Mouse (Mus musculus) left cerebral cortex, postnatal 25 days (tissue): ENCODE data around the gene Tpp2. TPM values are rescaled to one million over a fixed set of nuclear protein-coding genes. Genes with fewer than 3 reads are reported as not detected.
"Not testable (repeated sequence)": the region's sequence is repeated elsewhere in the genome, so short reads cannot be mapped to it uniquely, and the experiment has no call there.

Experiments
- DNase-seq, 2 experiments: peaks; one replicate each; pipeline ENCODE4 v3.0.0; 2022; ENCODE audit warnings: low spot score in 2 of 2, mixed read lengths in 1 of 2
- intact Hi-C: fragments of 180-260 bp; cut with DNase I; formaldehyde crosslinking; loops from one replicate; pipeline ENCODE4 v1.15.1; 2025
- total RNA-seq, 2 experiments: library from RNA; stranded (reverse); gene quantifications; 2 replicates each; pipeline ENCODE4 v1.2.3; 2021

The Tpp2 gene
- total RNA-seq, result 10 to 100 TPM; 50.5 to 50.7 TPM

- intact Hi-C loops, result loop anchor here (1.0 to 2.0 kb wide), 2 partner anchors 107 to 186 kb away; partner anchors contain the start of gene Uxs1
These were observed at the start of gene Tpp2 for GRCm38 (mm10) chr1:43933488-43934415. Gene Tpp2 (plus strand): TSS chr1:43933647.

DNA sequence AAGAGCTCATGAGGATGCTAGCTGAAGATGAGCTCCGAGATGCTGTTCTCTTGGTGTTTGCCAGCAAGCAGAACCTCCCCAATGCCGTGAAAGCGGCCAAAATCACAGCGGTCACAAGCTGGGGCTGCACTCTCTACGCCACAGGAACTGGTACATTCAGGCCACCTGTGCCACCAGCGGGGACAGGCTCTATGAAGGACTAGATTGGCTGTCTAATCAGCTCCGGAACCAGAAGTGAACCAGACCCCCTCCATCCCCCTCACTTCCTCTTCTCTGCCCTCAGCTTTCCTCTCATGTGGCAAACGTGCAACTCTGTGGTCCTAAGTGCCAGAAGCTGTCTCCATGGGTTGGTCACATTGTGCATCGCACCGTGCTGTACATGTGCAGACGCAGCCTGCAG, 45.1 kb upstream of the Tpp2 start:
- DNase-seq, intact Hi-C loops: not testable (repeated sequence)

More at GRCm38 (mm10) chr1:43933488-43934415, at the start of gene Tpp2:
- peak; percentile 99 for DNase-seq

DNA sequence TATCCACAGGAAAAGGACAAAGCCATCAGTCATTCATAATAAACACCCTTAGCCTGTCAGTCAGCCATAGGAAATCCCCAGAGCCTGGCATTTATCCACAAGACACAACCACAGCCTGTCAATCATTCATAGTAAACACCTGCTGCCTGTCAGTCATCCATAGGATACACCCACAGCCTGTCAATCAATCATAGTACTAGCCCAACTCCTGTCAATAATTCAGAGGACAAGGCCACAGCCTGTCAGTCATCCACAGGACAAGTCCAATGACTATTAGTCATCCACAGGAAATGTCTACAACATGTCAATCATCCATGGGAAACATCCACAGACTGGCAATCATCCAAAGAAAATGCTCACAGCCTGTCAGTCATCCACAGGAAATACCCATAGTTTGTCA, 37.7 kb upstream of the Tpp2 start:
- intact Hi-C loops, result loop anchor here (5.0 kb wide), 2 partner anchors 133 to 172 kb away; no protein-coding TSS in a partner anchor
- DNase-seq, result no peak

GRCm38 (mm10) chr1:43897131-43897530, 36.3 kb upstream of the Tpp2 start:
- intact Hi-C loops, result loop anchor here (5.0 kb wide), 2 partner anchors 135 to 170 kb away; no protein-coding TSS in a partner anchor
- DNase-seq, result no peak

DNA sequence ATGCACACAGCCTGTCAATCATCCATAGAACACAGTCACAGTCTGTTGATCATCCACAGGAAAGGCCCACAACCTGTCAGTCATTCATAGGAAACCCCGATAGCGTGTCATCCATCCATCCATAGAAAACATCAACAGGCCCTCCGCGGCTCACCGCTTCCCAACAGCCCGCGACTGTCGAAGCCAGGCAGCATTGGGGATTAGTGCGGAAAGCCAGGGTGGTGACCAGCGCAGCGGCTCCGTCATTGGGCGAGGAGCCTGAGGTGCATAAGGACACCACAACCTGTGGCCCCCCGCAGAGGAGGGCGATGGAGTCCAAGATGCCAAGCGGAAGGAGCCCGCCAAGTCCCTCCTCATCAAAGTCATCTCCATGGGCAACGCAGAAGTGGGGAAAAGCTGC, 35.5 kb upstream of the Tpp2 start:
- intact Hi-C loops, result loop anchor here (2.0 to 5.0 kb wide), 3 partner anchors 136 to 169 kb away; no protein-coding TSS in a partner anchor
- no peak for DNase-seq

GRCm38 (mm10) chr1:43898991-43899714, 34.3 kb upstream of the Tpp2 start:
- peak; percentile 79 to 87 for DNase-seq
- intact Hi-C loops, result loop anchor here (2.0 to 5.0 kb wide), 3 partner anchors 137 to 168 kb away; no protein-coding TSS in a partner anchor

GRCm38 (mm10) chr1:43902417-43902816, 31.0 kb upstream of the Tpp2 start:
- DNase-seq, result no peak
- intact Hi-C loops, result no loop called here

- peak in 1 of 2 experiments; percentile 14 for DNase-seq
- intact Hi-C loops, result no loop called here
These were observed 30.6 kb upstream of the Tpp2 start for GRCm38 (mm10) chr1:43902855-43903254.

DNA sequence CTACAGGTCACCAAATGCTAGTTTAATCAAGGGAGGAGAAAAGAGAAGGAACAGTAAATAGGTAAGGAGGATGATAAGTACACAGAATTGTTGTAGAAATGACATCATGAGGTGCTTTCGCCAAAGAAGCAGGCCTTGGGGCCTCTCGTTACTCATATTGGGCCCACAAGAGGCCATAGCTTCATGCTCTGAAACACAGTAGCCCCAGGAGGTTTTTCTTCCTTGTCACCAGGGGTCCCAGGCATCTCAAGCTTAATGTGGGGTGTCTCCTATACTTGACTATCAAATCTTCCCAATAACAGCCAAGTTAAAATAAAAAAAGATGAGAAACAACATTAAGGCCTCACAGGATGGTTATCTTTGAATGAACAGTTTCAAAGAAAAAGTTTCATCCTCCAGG, 18.0 kb upstream of the Tpp2 start:
- DNase-seq, result no peak
- intact Hi-C loops, result no loop called here

- intact Hi-C loops, result no loop called here
- DNase-seq, result no peak
These were observed 16.6 kb upstream of the Tpp2 start for GRCm38 (mm10) chr1:43916854-43917253.

DNA sequence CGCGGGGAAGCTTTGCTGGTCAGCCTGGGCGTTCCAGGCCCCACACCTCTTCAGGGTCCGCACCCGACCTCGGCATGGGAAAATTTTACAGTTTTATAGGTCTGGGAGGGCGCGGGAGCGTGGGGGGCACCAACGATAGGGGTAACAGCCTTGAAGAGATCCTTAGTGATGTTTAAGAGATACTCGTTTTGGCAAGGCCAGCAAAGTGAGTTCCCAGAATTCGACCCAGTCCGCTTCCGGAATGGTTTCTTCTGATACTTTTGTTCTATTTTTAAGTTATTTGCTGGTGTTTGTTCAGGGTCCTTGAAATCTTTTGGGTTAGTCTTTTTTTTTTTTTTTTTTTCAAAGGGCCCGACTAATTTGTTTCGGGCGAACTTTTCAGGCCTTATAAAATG, 966 bp downstream of the Tpp2 start:
- DNase-seq, result no peak
- intact Hi-C loops, result no loop called here

DNA sequence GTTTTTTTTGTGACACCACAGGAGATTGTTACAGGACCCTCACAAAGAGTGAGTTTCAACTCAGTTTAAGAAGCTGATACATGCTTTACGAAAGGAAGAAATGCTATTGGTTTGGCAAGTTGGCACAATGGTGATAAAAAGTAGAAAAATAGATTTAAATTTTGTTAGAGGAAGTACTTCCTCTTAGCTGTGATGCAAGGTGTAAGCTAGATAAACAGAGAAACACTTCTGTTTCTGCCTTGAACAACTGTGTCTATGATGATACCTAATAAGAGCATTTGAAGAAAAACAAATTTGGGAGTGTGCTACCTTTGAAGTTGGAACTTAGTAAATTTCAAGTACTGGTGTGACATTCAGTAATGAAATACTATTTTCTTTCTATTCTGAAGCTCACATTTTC, 5.9 kb downstream of the Tpp2 start:
- no peak for DNase-seq
- intact Hi-C loops, result no loop called here

- DNase-seq, result no peak
- intact Hi-C loops, result no loop called here
These were observed 8.2 kb downstream of the Tpp2 start for GRCm38 (mm10) chr1:43941476-43942217.

DNA sequence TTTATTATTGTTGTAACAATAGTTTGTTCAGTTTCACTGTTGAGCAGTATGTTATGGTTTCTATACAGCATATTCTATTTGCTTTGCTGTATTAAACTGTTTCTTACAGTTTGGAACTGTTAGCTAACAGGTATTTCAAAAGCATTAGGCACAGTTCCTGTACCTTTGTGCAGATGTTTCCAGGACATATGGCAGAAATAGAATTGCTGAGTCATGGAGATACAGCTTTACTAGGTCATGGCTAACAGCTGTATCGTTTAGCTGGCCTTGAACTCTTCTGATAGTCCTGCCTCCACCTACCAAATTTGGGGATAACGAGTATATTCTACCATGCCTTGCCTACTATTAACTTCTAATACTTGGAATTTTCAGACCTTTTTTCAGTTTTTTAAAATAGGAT, 9.4 kb downstream of the Tpp2 start:
- intact Hi-C loops, result no loop called here

GRCm38 (mm10) chr1:43953679-43954078, 20.2 kb downstream of the Tpp2 start:
- DNase-seq, result peak in 1 of 2 experiments; percentile 17
- intact Hi-C loops, result no loop called here

More for the DNA sequence above, 9.4 kb downstream of the Tpp2 start:
- no peak for DNase-seq

DNA sequence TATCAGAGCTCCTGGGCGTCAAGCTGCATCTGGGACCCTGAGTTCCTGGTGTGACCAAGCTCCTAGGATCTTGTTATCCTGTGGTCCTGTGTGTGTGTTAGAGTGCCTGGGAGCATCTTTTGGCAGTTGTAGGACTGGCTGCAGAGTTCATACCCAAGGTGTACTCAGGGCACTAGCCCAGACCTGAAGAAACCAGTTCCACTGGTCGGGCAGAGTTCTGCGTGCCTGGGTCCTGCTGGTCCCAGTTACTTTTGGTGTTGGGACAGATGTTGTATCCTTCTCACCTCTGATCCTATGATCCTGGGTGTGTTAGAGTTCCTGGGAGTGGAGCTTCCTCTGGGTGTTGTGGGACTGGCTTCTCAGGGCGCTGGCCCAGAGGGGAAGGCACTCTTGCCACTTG, 30.9 kb downstream of the Tpp2 start:
- intact Hi-C loops, result no loop called here
- no peak for DNase-seq

GRCm38 (mm10) chr1:43966756-43967155, 33.3 kb downstream of the Tpp2 start:
- no peak for DNase-seq
- intact Hi-C loops, result no loop called here

DNA sequence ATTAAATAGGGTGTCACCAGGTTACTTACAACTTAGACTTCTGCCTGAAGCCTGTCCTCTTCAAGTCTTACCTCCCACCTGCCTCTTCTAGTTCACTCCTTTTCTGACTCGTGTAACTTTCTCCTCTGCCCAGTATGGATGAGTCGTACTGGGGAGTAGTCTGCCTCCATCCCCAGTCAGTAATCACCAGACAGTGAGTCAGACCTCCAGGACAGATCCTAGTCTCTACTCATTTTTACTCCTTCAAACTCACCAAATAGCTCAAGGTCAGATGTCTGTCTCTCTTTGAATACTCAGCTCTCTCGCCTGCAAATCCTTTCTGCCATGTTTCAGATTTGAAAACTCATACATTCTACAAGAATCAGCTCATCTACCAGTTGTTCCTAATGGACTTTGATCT, 35.9 kb downstream of the Tpp2 start:
- DNase-seq, result no peak
- intact Hi-C loops, result no loop called here

DNA sequence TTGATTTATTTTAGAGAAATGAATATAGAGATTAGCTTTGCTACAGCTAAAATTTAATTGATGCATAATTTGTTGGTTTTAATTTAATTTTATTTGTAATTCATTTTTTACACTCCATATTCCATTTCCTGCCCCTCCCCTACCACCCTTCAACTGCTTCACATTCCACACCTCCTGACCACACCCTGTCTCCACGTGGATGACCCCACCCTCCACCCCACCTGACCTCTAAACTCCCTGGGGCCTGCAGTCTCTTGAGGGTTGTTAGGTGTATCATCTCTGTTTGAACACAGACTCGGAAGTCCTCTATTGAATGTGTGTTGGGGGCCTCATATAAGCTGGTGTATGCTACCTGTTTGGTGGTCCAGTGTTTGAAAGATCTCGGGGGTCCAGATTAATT, 37.6 kb downstream of the Tpp2 start:
- DNase-seq, result no peak
- intact Hi-C loops, result loop anchor here (2.0 kb wide), 1 partner anchor 14 kb away; no protein-coding TSS in a partner anchor
